27 mouse cellular contexts compared by ENCODE assay signal in genomic region chr8:116477941-116478340, GRCm38 (mm10). TPM values are rescaled to one million over a fixed set of nuclear protein-coding genes. Genes with fewer than 3 reads are reported as not detected.
DNase-seq lines count a peak whose midpoint lies in the region; ATAC-seq and TF ChIP-seq lines count a peak whose summit lies in the region.
"Had no signal": no experiment of that assay in that cellular context is flagged by ENCODE, and none has a peak within 500 bp of the region (broad histone marks: within the 10 kb centered on the region; RNA-seq: fewer than 3 reads in every experiment).

No protein-coding gene starts in this region.

- 7% methylated on average over 9 of the region's 9 CpGs for WGBS in spleen, adult 2 months
- WGBS in forebrain, embryonic 10.5 days: 86% methylated on average over 9 of the region's 9 CpGs

- TF ChIP-seq POLR2A in spleen, adult 2 months (IDR thresholded peaks at IDR 0.05; ENCODE audit: low read depth, low read length): no peak; the same call in 1 of the 2 replicates

- peak; percentile 13 to 47 for DNase-seq in spleen, adult 2 months (ENCODE audit: low read depth in 1 of 2, low spot score in 2 of 2)
- DNase-seq in spleen, postnatal 14 days (ENCODE audit: low spot score in 2 of 2): no peak
- DNase-seq in induced T-regulatory cell, adult 2 months (ENCODE audit: low read depth): peak; percentile 26
- no peak for DNase-seq in left cerebral cortex, postnatal 36 days (ENCODE audit: low spot score in 2 of 2)
- no peak for DNase-seq in forebrain, embryonic 10.5 days (ENCODE audit: extremely low spot score, low spot score)
- DNase-seq in cerebellum, postnatal 10 days: no peak
- DNase-seq: adrenal gland, adult 8-10 months; cerebellum, adult 8-10 months; gastrocnemius, postnatal 10 days; heart, adult 18-20 months; heart, postnatal 14 days; kidney, adult 11 months; layer of hippocampus, adult 9-11 months; left cerebral cortex, postnatal 4 days; midbrain, embryonic 14.5 days; right cerebral cortex, postnatal 25 days had no signal

- H3K9me3 ChIP-seq in forebrain, embryonic 10.5 days: no peaks in the 10 kb centered on the region
- H3K9me3 ChIP-seq: embryonic facial prominence, embryonic 10.5 days; heart, embryonic 13.5 days; hindbrain, embryonic 12.5 days; limb, embryonic 15.5 days; liver, embryonic 15.5 days had no signal

- H3K27me3 ChIP-seq in spleen, adult 2 months (ENCODE audit: control insufficient read depth, insufficient read depth, low read length): no peaks in the 10 kb centered on the region
- peaks cover 31% of the 10 kb centered on the region for H3K27me3 ChIP-seq in forebrain, embryonic 10.5 days (ENCODE audit: poor library complexity, severe bottlenecking)
- H3K27me3 ChIP-seq: heart, embryonic 13.5 days; hindbrain, embryonic 12.5 days; limb, embryonic 15.5 days; liver, embryonic 15.5 days; megakaryocyte, embryonic 14.5 days had no signal

- H3K36me3 ChIP-seq in spleen, adult 2 months (ENCODE audit: control insufficient read depth, insufficient read depth, low read length): no peaks in the 10 kb centered on the region
- no peaks in the 10 kb centered on the region for H3K36me3 ChIP-seq in forebrain, embryonic 10.5 days (replicated peaks)
- H3K36me3 ChIP-seq: embryonic facial prominence, embryonic 10.5 days; G1E; heart, embryonic 13.5 days; hindbrain, embryonic 12.5 days; limb, embryonic 15.5 days; liver, embryonic 15.5 days had no signal

- intact Hi-C loops in left cerebral cortex, postnatal 36 days (cut with DNase I): no loop called here

- peak; percentile 38 for ATAC-seq in CD4-positive, CD25-positive, alpha-beta regulatory T cell, adult 4 months
- ATAC-seq: forebrain, embryonic 16.5 days; lung, postnatal 0 days had no signal

- no peak overlapping the region for H3K4me3 ChIP-seq in spleen, adult 2 months (ENCODE audit: extremely low read depth, insufficient read depth, insufficient read length)
- H3K4me3 ChIP-seq in forebrain, embryonic 10.5 days: no peak overlapping the region
- H3K4me3 ChIP-seq: embryonic facial prominence, embryonic 10.5 days; heart, embryonic 13.5 days; hindbrain, embryonic 12.5 days; limb, embryonic 15.5 days; liver, embryonic 15.5 days; megakaryocyte, embryonic 14.5 days had no signal

- no peak overlapping the region; the same call in 1 of the 2 replicates for H3K27ac ChIP-seq in spleen, adult 2 months (ENCODE audit: insufficient read depth, low read length)
- H3K27ac ChIP-seq in forebrain, embryonic 10.5 days: no peak overlapping the region
- H3K27ac ChIP-seq: embryonic facial prominence, embryonic 10.5 days; heart, embryonic 13.5 days; hindbrain, embryonic 12.5 days; limb, embryonic 15.5 days; liver, embryonic 15.5 days had no signal

- peaks cover 8% of the 10 kb centered on the region; the same call in 1 of the 2 replicates for H3K4me1 ChIP-seq in spleen, adult 2 months (ENCODE audit: control insufficient read depth, insufficient read depth, insufficient read length)
- peaks cover 4% of the 10 kb centered on the region; the same call in 1 of the 2 replicates for H3K4me1 ChIP-seq in forebrain, embryonic 10.5 days
- H3K4me1 ChIP-seq: embryonic facial prominence, embryonic 10.5 days; heart, embryonic 13.5 days; hindbrain, embryonic 12.5 days; limb, embryonic 15.5 days; liver, embryonic 15.5 days had no signal

- TF ChIP-seq CTCF in spleen, adult 2 months (IDR thresholded peaks at IDR 0.05; ENCODE audit: extremely low read depth, insufficient read depth, insufficient read length, insufficient replicate concordance): no peak

RNA-seq across cellular contexts. Expression of gene Dynlrb2, which starts 26.8 kb away (rescaled TPM):
- polyA plus RNA-seq in spleen, adult 2 months (2012; rRNA removed): not detected in 2 replicates
- polyA plus RNA-seq in CD4-positive, CD25-positive, alpha-beta regulatory T cell, adult 4 months (2017; shearing (Covaris generic)): not detected
- total RNA-seq in left cerebral cortex, postnatal 36 days (2021): 1 to 10 TPM; 2.3 TPM
- 1.00 and 1.3 TPM in 2 replicates for polyA plus RNA-seq in forebrain, embryonic 10.5 days (2016; fragmentation: Nextera tagmentation; extraction: Ambion mirVana)
- total RNA-seq: G1E; gastrocnemius, postnatal 10 days; heart, postnatal 14 days had no signal
- polyA plus RNA-seq: activated CD4-positive, CD25-positive, alpha-beta regulatory T cell, adult 4 months; G1E; heart, embryonic 13.5 days; limb, embryonic 15.5 days; liver, embryonic 15.5 days had no signal

Comparison
In these comparisons a context has a peak if more than half of its experiments do, and no peak if none do; other contexts are left out.
1. DNase-seq: peak in spleen, adult 2 months (2 of 2) and induced T-regulatory cell, adult 2 months (single experiment); none in spleen, postnatal 14 days (0 of 2), left cerebral cortex, postnatal 36 days (0 of 2), forebrain, embryonic 10.5 days (single experiment) and cerebellum, postnatal 10 days (0 of 2).